Mouse (Mus musculus) MEL (cell line): ENCODE measurements around the gene Olfr694. TPM values are rescaled to one million over a fixed set of nuclear protein-coding genes. Genes with fewer than 3 reads are reported as not detected.
"Not testable (repeated sequence)": the region's sequence is repeated elsewhere in the genome, so short reads cannot be mapped to it uniquely, and the experiment has no call there.

Experiments
- DNase-seq: peaks from one replicate; pipeline ENCODE4 v3.0.0; 2011; ENCODE audit warnings: low read depth, low spot score
- H3K27ac ChIP-seq: 2 replicates; pipeline ENCODE4 v1.5.1; 2012; ENCODE audit warnings: low read depth, mild to moderate bottlenecking, control low read depth, low read length, moderate library complexity; ENCODE audit not compliant: control insufficient read depth
- H3K27me3 ChIP-seq, 2 experiments: fragments of 150-350 bp in 1 of 2; sonication (generic) in 1 of 2; 2 replicates each; pipeline ENCODE4 v1.6.1; 2012; ENCODE audit warnings: low read length in 2 of 2, mild to moderate bottlenecking in 2 of 2, improper control_type of control experiment in 1 of 2, moderate library complexity in 1 of 2; ENCODE audit not compliant: insufficient read depth in 2 of 2, control insufficient read depth in 1 of 2
- H3K36me3 ChIP-seq, 2 experiments: 2 replicates each; pipeline ENCODE4 v1.6.1; 2012 to 2014; ENCODE audit warnings: low read length in 2 of 2, improper control_type of control experiment in 1 of 2, inconsistent platforms in 1 of 2, mild to moderate bottlenecking in 1 of 2; ENCODE audit not compliant: insufficient read depth in 2 of 2, control insufficient read depth in 1 of 2
- H3K4me1 ChIP-seq, 2 experiments: fragments of 150-350 bp in 1 of 2; sonication (generic) in 1 of 2; 2 replicates each; pipeline ENCODE4 v1.6.1; 2012; ENCODE audit warnings: low read length in 2 of 2, improper control_type of control experiment in 1 of 2, mild to moderate bottlenecking in 1 of 2; ENCODE audit not compliant: insufficient read depth in 2 of 2, control insufficient read depth in 1 of 2
- H3K4me3 ChIP-seq, 2 experiments: fragments of 150-350 bp in 1 of 2; sonication (generic) in 1 of 2; 2 replicates each; pipeline ENCODE4 v1.5.1; 2012; ENCODE audit warnings: low read depth in 2 of 2, low read length in 2 of 2, mild to moderate bottlenecking in 2 of 2, moderate library complexity in 2 of 2, control low read depth in 1 of 2, improper control_type of control experiment in 1 of 2; ENCODE audit not compliant: control insufficient read depth in 1 of 2, insufficient read depth in 1 of 2
- H3K79me2 ChIP-seq: 2 replicates; pipeline ENCODE4 v1.6.1; 2012; ENCODE audit warnings: mild to moderate bottlenecking, low read length, moderate library complexity; ENCODE audit not compliant: control insufficient read depth, poor library complexity, insufficient read depth
- H3K9ac ChIP-seq: 2 replicates; pipeline ENCODE4 v1.6.1; 2012; ENCODE audit warnings: low read depth, mild to moderate bottlenecking, control low read depth, low read length, moderate library complexity; ENCODE audit not compliant: control insufficient read depth, poor library complexity, severe bottlenecking
- H3K9me3 ChIP-seq: fragments of 150-350 bp; sonication (generic); replicated peaks from 2 replicates; pipeline ENCODE4 v1.6.1; 2012; ENCODE audit warnings: mild to moderate bottlenecking, low read length, improper control_type of control experiment, moderate library complexity; ENCODE audit not compliant: insufficient read depth
- BHLHE40 ChIP-seq: IDR thresholded peaks from 2 replicates; pipeline ENCODE4 v1.6.1; 2012; ENCODE audit warnings: low read depth, mild to moderate bottlenecking, inconsistent platforms, low read length, improper control_type of control experiment, borderline replicate concordance
- CHD1 ChIP-seq: IDR thresholded peaks from 2 replicates; pipeline ENCODE4 v1.6.1; 2012; ENCODE audit warnings: low read depth, mild to moderate bottlenecking, inconsistent platforms, low read length, improper control_type of control experiment
- CHD2 ChIP-seq: IDR thresholded peaks from 2 replicates; pipeline ENCODE4 v1.6.1; 2011; ENCODE audit warnings: low read length, improper control_type of control experiment
- E2F4 ChIP-seq: IDR thresholded peaks from 2 replicates; pipeline ENCODE4 v1.6.1; 2011; ENCODE audit warnings: low read depth, low read length, improper control_type of control experiment, borderline replicate concordance
- ETS1 ChIP-seq: IDR thresholded peaks from 2 replicates; pipeline ENCODE4 v1.6.1; 2012; ENCODE audit warnings: low read depth, mild to moderate bottlenecking, inconsistent platforms, low read length, improper control_type of control experiment, moderate library complexity
- KAT2A ChIP-seq: conservative IDR thresholded peaks from 2 replicates; pipeline ENCODE4 v1.6.1; 2012; ENCODE audit warnings: low read depth, low read length, improper control_type of control experiment, inconsistent platforms
- MAFK ChIP-seq: IDR thresholded peaks from 2 replicates; pipeline ENCODE4 v1.6.1; 2011; ENCODE audit warnings: low read depth, mild to moderate bottlenecking, low read length, improper control_type of control experiment, borderline replicate concordance
- MAZ ChIP-seq: IDR thresholded peaks from 2 replicates; pipeline ENCODE4 v1.6.1; 2012; ENCODE audit warnings: low read depth, mild to moderate bottlenecking, inconsistent platforms, low read length, improper control_type of control experiment
- MEF2A ChIP-seq: IDR thresholded peaks from 2 replicates; pipeline ENCODE4 v1.6.1; 2014; ENCODE audit warnings: low read depth, mild to moderate bottlenecking, inconsistent platforms, low read length, improper control_type of control experiment; ENCODE audit not compliant: poor library complexity, insufficient replicate concordance, severe bottlenecking; ENCODE audit errors: extremely low read depth
- MYB ChIP-seq: IDR thresholded peaks from 2 replicates; pipeline ENCODE4 v1.6.1; 2011; ENCODE audit warnings: mild to moderate bottlenecking, low read depth, low read length, improper control_type of control experiment
- NELFE ChIP-seq: IDR thresholded peaks from 2 replicates; pipeline ENCODE4 v1.6.1; 2011; ENCODE audit warnings: low read depth, low read length, improper control_type of control experiment
- POLR2A ChIP-seq, 2 experiments: IDR thresholded peaks; 2 replicates each; pipeline ENCODE4 v1.6.1; 2011 to 2012; ENCODE audit warnings: low read length in 2 of 2, mild to moderate bottlenecking in 2 of 2, control low read depth in 1 of 2, improper control_type of control experiment in 1 of 2, low read depth in 1 of 2, moderate library complexity in 1 of 2; ENCODE audit not compliant: control insufficient read depth in 1 of 2, insufficient read depth in 1 of 2, poor library complexity in 1 of 2
- RCOR1 ChIP-seq: IDR thresholded peaks from 2 replicates; pipeline ENCODE4 v1.6.1; 2012; ENCODE audit warnings: low read depth, mild to moderate bottlenecking, inconsistent platforms, low read length, improper control_type of control experiment
- TAL1 ChIP-seq: IDR thresholded peaks from 2 replicates; pipeline ENCODE4 v1.6.1; 2012; ENCODE audit warnings: mild to moderate bottlenecking, inconsistent platforms, low read length, moderate library complexity, mixed read lengths
- TCF12 ChIP-seq: IDR thresholded peaks from 2 replicates; pipeline ENCODE4 v1.6.1; 2014; ENCODE audit warnings: low read depth, mild to moderate bottlenecking, inconsistent platforms, low read length, improper control_type of control experiment, moderate library complexity
- USF1 ChIP-seq: IDR thresholded peaks from 2 replicates; pipeline ENCODE4 v1.6.1; 2014; ENCODE audit warnings: low read depth, mild to moderate bottlenecking, inconsistent platforms, low read length, improper control_type of control experiment, moderate library complexity
- USF2 ChIP-seq, 2 experiments: IDR thresholded peaks; 2 replicates each; pipeline ENCODE4 v1.6.1; 2011 to 2012; ENCODE audit warnings: improper control_type of control experiment in 2 of 2, low read length in 2 of 2, borderline replicate concordance in 1 of 2, inconsistent platforms in 1 of 2, low read depth in 1 of 2, mild to moderate bottlenecking in 1 of 2; ENCODE audit not compliant: insufficient read depth in 1 of 2
- ZNF384 ChIP-seq: IDR thresholded peaks from 2 replicates; pipeline ENCODE4 v1.6.1; 2012; ENCODE audit warnings: low read depth, mild to moderate bottlenecking, inconsistent platforms, low read length, improper control_type of control experiment
- polyA plus RNA-seq, 2 experiments: library from polyadenylated mRNA; stranded (reverse) in 1 of 2; unstranded in 1 of 2; fragments of >175 nt in 1 of 2; fragments of >200 nt in 1 of 2; gene quantifications; 2 replicates each; pipeline versions ENCODE4 v1.2.1 to v1.2.4; 2012; ENCODE audit warnings: low replicate concordance in 2 of 2, low read depth in 1 of 2; ENCODE audit not compliant: insufficient read length in 2 of 2, insufficient read depth in 1 of 2, missing spikeins in 1 of 2
- total RNA-seq: library from RNA; depleted of rRNA; stranded (reverse); fragments of 300-350 nt; gene quantifications from 2 replicates; pipeline ENCODE4 v1.2.3, GENCODE M21; 2012

Gene Olfr694
- total and polyA plus RNA-seq, 3 experiments: not detected

DNA sequence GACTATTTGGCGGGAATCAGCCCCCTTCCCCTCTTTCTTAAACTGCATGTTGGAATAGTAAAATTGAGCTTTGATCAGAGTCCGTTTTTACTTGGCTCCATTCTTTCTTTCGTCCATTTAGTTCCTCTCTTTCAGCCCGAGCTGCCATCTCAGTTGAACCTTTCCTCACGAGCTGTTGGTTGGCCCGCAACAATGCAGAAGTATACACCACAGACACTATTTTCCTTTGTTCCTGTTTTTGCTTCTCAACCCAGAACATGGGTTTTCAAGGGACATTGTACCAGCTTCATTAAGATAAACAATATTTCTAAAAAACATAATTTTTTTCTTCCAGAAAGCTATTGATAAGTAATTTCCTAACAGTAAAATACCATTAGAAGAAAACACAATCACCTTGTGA is 19.8 kb upstream of the Olfr694 start:
- Histone ChIP-seq H3K79me2 (no peaks in the 10 kb centered on the region), H3K4me3 (no peak overlapping the region), H3K36me3 (no peaks in the 10 kb centered on the region), H3K4me1 (no peaks in the 10 kb centered on the region), H3K9ac (no peak overlapping the region), H3K27me3 (no peaks in the 10 kb centered on the region), H3K27ac (no peak overlapping the region), H3K9me3 (no peaks in the 10 kb centered on the region)
- no peak for TF ChIP-seq BHLHE40
- DNase-seq: peak; percentile 7

DNA sequence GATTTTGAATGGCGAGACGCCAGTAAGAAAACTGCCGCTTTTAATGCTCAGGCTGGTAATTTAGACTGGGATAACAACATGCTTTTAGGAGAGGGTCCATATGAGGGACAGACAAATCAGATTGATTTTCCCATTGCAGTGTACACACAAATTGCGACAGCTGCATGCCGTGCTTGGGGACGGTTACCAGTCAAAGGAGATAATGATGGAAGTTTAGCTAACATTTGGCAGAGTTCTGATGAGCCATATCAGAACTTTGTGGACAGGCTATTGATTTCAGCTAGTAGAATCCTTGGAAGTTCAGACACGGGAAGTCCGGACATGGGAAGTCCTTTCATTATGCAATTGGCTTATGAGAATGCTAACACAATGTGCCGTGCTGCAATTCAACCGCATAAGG is 16.1 kb upstream of the Olfr694 start:
- H3K79me2 ChIP-seq, H3K9me3 ChIP-seq, H3K4me1 ChIP-seq, H3K36me3 ChIP-seq, H3K4me3 ChIP-seq, DNase-seq, H3K27me3 ChIP-seq, H3K27ac ChIP-seq, H3K9ac ChIP-seq: not testable (repeated sequence)

DNA sequence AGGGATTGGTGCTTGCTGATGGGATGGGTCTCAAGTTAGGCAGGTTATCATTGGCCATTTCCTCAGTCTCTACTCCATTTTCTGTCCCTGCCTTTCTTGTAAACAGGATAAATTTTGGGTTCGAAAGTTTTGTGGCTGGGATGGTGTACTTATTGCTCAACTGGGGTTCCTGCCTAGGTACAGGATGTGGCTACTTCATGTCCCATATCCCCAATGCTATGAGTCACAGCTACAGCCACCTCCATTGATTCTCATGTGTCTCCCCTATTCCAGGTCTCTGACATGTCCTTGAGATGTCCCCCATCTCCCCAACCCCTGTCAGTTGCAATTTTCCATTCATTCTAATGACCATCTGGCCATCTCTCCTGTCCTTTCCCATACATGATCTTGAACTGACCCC is 5.3 kb upstream of the Olfr694 start:
- TF ChIP-seq MEF2A (no peak), E2F4 (no peak), CHD2 (no peak), MAFK (no peak), BHLHE40 (no peak), TAL1 (no peak), RCOR1 (no peak), CHD1 (no peak), NELFE (no peak), KAT2A (no peak), MYB (no peak), USF1 (no peak), POLR2A (IDR thresholded peaks at IDR 0.05; ENCODE audit: control insufficient read depth in 1 of 2, insufficient read depth in 1 of 2, low read depth in 1 of 2, low read length in 2 of 2, poor library complexity in 1 of 2) (no peak), MAZ (no peak), TCF12 (no peak), USF2 (IDR thresholded peaks at IDR 0.05; ENCODE audit: borderline replicate concordance in 1 of 2, insufficient read depth in 1 of 2, low read depth in 1 of 2, low read length in 2 of 2) (no peak), ZNF384 (no peak), ETS1 (no peak)
- DNase-seq: no peak
- no peaks in the 10 kb centered on the region for H3K4me1 ChIP-seq

More for the DNA sequence above, 5.3 kb upstream of the Olfr694 start:
- no peaks in the 10 kb centered on the region for H3K27me3 ChIP-seq
- no peak overlapping the region for H3K27ac ChIP-seq
- H3K9ac ChIP-seq: no peak overlapping the region
- H3K36me3 ChIP-seq: no peaks in the 10 kb centered on the region
- H3K4me3 ChIP-seq: no peak overlapping the region
- H3K79me2 ChIP-seq: no peaks in the 10 kb centered on the region
- no peaks in the 10 kb centered on the region for H3K9me3 ChIP-seq
